Mouse (Mus musculus) heart, postnatal 25 days (tissue): ENCODE data around the gene Anxa9. TPM values are rescaled to one million over a fixed set of nuclear protein-coding genes. Genes with fewer than 3 reads are reported as not detected.

Experiments
- DNase-seq: peaks from one replicate; pipeline ENCODE4 v3.0.0; 2022; ENCODE audit warnings: low spot score
- intact Hi-C: fragments of 180-260 bp; cut with DNase I; formaldehyde crosslinking; loops from one replicate; pipeline ENCODE4 v1.15.1; 2025
- total RNA-seq, 2 experiments: library from RNA; stranded (reverse); gene quantifications; 2 replicates each; pipeline ENCODE4 v1.2.3; 2021

The Anxa9 gene
- total RNA-seq, 2 experiments from 2014 or later: 0.52 to 0.59 TPM

DNA sequence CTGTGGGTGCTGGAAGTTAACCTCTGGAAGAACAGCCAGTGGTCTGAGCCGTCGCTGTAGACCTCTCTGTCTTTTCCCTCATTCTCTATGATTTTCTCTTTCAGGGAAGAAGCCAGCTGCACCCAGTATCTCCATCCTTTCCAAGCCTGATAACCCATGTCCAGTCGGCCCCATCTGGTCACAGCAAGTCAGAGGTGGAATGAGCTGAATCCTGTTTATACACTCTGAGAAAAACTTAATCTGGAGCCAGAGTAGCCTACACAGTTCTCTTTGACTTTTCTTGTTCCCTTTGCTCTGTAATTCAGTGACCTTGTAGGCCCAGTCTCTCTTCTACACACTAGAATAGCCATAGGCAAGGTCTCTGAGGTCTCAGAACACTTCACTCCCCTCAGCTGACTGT lies 19.4 kb downstream of the Anxa9 start:
- intact Hi-C loops: no loop called here

DNA sequence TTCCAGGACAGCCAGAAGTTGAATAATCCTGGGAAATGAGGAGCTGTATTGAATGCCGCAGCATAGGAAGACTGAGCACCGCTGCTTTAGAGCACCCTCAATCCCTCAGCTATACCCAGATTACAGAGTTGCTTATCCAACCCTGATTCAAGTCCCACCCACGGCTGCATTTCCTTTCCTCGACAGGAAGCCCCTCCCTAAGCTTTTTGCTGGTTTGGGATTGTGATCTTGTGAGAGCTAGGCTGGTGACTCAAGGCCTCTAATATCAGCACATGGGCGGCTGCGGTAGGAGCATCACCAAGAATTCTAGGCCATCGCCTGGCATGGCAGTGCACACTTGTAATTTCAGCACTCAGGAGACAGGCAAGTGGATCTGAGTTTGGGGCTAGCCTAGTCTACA lies 20.5 kb downstream of the Anxa9 start:
- intact Hi-C loops: no loop called here
- DNase-seq: peak; percentile 4

More for the DNA sequence above, 19.4 kb downstream of the Anxa9 start:
- no peak for DNase-seq

DNA sequence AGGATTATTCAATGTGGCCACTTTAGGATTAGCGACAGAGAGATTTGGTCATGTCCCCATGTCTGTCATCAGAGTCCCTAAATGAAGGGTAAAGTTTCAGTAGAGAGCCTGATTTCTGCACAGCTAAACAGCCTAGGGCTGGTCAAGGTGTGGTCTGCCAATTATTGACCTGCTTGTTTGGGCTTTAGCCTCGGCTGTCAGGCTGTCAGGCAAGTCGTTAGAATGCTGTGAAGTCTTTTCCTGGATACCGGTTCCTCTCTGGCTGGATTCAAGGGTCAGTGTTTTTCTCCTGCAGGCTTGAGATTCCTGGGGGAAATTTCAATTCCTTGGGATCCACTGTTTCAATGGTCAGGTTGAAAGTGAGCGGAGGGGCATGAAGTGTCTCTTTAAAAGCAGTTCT lies 21.0 kb downstream of the Anxa9 start:
- DNase-seq: no peak
- intact Hi-C loops: no loop called here

DNA sequence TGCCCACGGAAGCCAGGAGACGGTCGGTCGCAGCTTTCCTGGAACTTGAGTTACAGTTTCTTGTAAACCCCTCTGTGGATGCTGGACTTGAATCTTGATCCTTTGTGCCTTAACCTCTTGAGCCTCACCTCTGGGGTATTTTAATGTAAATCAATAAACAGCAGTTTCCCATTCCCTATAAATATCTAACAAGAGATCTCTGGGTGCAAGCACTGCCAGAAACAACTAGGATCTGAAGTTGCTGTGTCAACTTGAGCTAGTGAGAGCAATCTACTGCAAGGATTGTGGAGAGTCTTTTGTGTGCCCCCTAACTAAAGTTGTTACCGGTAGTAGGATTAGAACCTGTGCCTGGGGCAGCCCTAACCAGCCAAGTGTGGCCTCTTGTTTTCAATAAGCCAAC lies 21.6 kb downstream of the Anxa9 start:
- DNase-seq: no peak
- intact Hi-C loops: no loop called here

DNA sequence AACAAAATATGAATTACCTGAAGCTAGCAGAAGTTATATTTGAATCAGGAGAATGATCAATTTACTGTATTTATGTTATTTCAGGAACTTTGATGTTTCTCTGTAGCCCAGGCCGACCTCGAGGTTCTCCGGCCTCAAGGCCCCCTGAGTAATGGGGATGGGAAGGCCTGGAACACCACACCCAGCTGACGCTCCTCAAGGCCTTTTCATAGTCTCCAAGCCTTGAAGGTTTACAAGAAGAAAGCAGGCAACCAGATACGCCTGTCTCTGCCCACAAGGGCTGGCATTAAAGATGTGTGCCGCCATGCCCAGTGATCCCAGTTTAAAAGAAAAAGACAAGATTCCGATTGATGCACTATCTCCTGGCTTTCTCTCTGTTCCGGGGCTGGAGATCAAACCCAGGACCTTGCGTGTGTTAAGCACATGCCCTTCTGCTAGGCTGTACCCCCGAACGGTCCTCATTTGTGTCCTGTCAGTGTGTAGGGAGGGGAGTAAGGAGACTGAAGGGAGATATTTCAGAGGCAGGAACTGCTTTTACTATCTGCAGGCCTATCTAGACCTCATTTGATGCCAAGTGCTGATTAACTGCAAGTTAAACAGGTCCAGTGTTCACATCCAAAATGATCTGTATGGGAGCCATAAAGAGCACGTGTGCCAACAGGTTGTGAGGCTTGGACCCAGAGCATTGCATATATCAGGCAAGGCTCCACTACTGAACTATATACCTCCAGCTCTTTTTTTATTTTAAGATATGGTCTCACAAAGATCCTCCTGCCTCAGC lies 22.3 kb downstream of the Anxa9 start:
- intact Hi-C loops: no loop called here
- no peak for DNase-seq

DNA sequence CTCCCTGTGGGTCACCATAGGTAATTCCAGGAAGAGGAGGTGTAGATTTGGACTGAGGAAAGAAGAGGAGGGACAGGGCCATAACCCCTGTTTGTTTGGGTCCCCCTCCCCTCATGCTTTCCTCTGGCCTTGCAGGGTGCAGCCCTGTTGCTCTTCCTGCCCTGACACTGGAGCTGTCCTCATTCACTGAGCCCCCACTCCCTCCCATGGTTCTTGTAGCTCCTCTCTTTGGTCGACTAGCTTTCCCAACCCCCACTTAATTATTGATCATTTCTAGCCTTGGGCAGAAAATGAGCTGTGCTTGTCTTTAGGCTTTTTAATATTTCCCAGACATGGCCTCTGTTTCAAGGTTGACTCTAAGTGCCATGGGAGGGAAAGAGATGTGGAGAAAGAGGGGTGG lies 22.9 kb downstream of the Anxa9 start:
- intact Hi-C loops: no loop called here
- no peak for DNase-seq

DNA sequence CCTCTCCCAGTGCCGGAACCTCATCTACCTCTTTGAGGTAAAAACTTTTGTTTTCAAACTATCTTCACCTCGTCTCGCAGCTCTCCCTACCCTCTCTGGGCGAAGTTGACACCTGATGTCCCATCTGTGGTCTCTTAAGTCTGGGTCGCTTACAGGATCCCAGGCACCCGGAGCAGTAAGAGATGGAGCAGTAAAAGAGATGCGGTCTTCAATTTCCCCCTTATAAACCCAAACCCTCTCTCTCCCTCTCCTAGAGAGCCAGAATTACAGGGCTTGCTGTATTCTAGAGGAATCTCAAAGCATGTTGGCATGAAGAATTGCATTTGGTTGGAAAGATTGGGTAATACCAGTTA lies 23.4 kb downstream of the Anxa9 start:
- no peak for DNase-seq
- intact Hi-C loops: loop anchor here (2.0 kb wide), 1 partner anchor 31 kb away; the partner anchor contains the start of gene Cers2

DNA sequence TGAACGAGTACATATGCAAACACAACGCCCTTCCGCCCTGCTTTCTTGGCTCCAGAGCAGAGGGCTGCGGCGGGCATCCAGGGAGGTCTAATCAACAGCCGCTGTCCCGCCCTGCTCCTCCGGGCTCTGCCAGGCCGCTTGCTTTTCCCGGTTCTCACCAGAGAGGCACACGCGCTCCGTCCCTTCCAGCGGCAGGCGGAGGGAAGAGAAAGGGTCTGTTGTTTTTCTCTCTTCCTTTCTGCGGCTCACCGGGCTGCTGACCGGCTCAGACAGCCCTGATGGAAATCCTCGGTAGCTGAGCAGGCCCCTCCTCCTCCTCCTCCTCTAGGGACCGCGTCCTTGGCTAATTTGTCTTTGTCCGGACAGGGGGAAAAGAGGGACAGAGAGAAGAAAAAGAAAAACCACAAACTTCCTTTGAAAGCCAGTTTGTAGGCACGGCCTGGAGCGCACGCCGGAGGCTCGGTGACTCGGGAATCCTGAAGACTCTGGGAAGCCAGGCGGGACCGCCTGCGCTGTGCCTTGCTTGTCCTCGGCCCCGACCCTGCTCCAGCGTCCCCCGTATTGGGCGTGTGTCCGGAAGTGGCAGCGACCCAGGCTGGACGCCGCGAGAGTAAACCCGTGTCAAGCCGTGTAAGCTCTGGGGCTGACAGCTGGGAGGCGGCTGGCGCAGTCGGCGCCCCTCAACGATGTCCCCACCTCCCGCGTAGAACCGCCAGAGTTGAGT lies 23.9 kb downstream of the Anxa9 start:
- intact Hi-C loops: loop anchor here (2.0 kb wide), 1 partner anchor 32 kb away; the partner anchor contains the start of gene Cers2
- DNase-seq: peak; percentile 76

DNA sequence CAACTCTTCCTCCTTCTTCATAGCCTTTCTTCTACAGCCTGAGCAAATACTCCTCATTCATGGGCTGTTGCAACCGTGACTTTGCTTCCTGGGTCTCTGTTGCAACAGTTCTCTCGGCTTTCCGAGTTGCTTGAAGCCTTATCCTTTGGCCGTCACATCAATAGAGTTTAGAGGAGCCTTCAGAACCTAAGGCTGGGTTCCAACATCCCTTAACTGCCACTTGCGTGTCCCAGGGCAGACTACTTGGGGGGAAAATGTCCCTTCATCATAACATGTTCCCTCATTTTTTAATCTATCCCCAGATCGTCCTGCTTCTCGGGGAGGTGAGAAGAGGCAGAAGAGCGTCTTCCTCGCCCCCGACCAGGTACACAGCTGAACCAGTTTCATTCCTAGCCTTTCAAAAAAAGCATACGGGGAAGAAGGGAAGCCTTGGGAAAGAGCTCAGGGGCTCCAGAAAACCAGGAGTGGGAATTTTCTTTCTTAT lies 24.6 kb downstream of the Anxa9 start:
- DNase-seq: peak; percentile 4
- intact Hi-C loops: loop anchor here (2.0 kb wide), 1 partner anchor 32 kb away; the partner anchor contains the start of gene Cers2

DNA sequence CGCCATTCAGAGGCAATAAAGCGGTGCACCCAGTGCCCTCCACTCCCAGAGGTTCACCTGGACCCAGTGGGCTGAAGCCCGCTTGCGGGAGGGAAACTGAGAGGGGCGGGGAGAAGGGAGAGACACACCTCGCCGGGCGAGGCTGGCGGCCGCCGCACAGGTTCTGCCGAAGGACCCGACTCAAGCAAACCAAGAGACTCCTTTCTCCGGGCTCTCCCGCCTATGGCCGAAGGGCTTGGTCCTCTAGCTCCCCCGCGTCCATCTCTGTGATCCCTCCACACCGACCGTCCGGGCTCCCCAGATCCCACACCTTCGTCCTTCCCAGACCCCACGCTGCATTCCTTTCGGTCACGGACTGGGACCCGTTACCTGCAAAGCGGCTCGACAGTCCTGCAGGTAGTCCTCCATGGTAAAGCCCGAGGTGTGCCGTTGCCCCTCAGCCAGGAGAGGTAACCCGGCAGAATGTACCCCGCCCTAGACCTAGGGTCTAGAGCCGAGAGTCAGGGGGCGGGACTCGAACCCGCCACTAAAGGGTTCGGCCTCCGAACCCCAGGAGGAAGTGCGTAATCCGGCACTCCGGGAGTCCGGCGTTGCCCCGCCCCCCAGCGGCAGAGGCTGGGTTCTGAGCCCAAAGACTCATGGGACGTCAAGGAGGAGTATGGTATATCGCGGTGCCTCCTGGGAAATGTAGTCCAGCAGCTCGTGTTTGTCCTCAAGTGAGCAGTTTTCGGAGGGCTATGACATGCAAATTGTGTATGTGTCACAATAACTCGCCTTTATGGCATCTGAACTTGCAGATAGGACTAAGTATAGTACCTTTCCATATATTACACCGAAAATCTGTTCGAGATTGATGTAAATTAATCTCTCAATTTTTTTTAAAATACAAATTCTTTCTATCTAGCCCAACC lies 25.5 kb downstream of the Anxa9 start, which contains the start of the genes Mindy1 and Prune1:
TSS of gene Mindy1 (plus strand) at position 130 of the 911 bp plus-strand sequence.
TSS of gene Prune1 (minus strand) at position 861 of the 911 bp plus-strand sequence.
- intact Hi-C loops: loop anchor here (2.0 kb wide), 2 partner anchors 33 to 65 kb away; partner anchors contain the start of genes Cers2 and Gabpb2
- peak; percentile 96 for DNase-seq

DNA sequence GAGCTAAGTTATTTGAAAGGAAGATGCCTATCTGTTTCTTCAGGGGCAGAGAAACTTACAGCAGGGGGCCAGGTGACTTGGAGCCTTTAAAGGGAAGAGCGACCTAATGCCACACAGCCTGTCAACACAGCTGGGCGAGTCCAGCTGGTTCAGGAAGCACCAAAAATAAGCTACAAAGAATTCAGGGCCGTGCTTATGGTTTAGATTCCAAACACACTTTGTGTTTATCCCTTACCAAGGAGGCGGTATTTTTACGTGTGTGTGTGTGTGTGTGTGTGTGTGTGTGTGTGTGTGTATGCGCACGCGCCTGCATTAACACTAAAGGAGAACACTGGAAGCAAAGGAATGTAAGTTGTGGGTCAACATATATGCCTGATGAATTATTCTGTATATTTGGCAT lies 26.2 kb downstream of the Anxa9 start:
- no peak for DNase-seq
- intact Hi-C loops: loop anchor here (2.0 kb wide), 1 partner anchor 64 kb away; the partner anchor contains the start of gene Gabpb2

DNA sequence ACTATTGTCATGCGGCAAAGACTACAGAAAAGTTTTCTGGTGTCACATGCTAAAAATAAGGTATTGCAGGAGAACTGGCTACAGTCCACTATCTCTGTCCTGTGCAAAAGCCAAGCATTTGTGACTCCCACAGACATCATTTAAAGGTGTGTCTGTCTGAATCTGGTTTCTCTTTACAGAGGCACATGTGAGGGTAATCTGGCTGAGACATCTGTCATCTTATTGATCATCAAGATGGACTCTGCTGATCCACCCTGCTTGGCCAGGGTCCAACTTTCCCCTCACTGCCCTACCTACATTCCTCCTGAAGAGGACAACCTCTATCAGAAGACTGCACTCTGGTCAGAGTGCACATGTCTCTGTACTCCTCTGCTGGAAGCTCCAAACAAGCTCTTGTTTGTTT lies 29.8 kb downstream of the Anxa9 start:
- intact Hi-C loops: no loop called here
- no peak for DNase-seq

DNA sequence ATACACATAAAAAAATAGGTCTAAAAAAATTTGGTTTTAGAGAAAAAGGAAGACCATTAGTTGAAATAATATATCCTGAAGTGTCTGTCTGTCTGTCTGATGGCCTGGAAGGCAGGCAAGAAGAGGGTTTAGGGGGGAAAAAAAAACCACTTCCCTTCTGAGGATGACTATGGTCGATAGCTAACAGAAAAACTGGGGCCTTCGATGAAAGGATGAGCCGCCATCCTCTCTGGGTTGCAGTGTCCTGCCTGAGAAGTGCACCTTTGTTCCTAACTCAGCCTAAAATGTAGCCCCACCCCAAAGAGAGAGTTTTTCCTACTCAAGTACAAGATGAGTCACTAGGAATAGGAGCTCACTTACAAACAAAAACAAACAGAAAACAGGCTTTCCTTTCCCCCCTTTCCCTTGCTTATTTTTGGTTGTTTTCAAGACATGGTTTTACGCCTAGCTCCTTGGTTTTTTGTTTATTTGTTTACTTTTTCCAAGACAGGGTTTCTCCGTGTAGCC lies 30.5 kb downstream of the Anxa9 start:
- intact Hi-C loops: no loop called here
- no peak for DNase-seq

DNA sequence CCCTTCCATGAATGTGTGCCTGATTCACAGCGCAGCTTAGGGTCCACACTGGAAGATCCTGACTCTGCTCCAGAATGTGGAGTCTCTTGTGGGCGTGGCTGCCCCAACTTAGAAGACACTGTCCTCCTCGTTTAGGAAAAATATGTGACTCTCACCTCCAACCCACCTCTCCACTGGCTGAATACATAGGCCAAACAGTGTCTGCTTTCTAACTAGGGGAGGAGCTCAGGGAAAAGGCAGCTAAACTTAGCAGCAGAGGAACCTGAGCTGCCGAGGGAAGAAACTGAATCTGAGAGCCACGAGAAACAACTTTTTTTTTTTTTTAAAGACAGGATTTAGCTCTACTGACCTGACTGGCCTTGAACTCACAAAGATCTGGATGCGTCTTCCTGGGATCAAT lies 31.8 kb downstream of the Anxa9 start:
- DNase-seq: no peak
- intact Hi-C loops: no loop called here

DNA sequence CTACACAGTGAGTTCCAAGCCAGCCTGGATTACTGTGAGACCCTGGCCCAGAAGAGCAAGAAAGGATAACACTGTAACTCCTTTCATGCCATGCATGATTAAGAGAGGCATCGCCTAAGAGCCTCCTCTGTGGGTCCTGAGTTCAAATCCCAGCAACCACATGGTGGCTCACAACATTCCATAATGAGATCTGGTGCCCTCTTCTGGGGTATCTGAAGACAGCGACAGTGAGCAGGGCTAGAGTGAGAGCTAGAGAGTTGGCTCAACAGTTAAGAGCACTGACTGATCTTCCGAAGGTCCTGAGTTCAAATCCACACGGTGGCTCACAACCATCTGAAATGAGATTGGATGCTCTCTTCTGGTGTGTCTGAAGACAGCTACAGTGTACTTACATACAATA lies 32.5 kb downstream of the Anxa9 start:
- DNase-seq: no peak
- intact Hi-C loops: no loop called here

DNA sequence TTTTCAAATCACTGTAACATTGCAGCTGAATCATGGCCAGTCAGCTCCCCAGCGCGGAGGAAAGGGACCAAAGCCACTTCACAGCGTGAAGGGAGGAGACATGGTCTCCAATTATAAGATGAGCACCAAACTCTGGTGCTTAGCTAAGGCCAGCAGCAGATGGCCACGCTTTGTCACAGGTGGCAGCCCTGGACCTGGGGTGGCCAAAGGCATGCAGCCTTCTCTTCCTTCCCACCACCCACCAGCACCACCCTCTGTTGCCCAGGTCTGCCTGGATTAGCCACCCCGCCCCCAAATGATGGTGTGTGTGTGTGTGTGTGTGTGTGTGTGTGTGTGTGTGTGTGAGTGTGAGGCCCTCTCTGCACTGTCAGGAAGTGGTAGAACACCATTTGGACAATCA lies 33.5 kb downstream of the Anxa9 start:
- no peak for DNase-seq
- intact Hi-C loops: no loop called here

DNA sequence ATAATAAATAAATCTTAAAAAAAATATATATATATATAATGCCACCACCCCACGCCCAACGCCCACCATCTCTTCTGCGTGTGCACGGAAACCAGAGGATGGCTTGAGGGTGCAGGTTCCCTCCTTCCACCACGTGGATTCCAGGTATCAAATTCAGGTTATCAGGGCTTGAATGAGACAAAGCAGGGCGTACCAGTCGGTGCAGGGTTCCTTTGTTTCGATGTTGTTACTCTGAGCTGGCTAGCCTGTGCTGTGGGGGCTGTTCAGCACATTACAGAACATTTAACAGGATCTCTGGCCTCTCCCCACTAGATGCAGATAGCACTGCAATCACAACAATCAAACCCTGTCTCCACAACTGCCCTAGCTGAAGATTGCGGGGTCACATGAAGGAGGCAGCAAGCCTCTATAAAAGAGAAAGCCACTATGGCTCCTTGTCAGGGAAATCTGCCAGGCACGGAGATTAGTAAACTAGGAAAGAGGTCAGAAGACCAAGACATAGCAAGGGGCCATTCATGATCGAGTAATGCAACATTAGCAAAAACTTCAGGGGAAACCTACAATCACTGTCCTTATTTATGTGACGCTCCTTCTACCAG lies 36.1 kb downstream of the Anxa9 start:
- no peak for DNase-seq
- intact Hi-C loops: no loop called here

DNA sequence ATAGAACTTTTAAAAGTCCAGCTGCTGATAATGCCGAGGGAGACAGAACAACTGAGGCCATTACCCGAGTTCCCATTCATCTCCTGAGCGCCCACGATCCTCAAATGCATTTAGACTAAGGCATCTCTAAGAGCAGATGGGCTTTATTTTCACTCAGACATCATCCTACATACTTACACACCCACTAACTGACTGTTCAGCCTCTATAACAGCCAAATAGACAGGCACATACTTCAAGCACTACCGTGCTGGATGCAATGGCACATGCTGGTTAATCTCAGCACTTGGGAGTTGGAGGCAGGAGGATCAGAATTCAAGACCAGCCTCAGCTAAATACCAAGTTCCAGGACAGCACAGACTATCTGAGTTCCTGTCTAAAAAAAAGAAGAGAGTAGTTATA lies 37.2 kb downstream of the Anxa9 start:
- intact Hi-C loops: no loop called here
- no peak for DNase-seq

DNA sequence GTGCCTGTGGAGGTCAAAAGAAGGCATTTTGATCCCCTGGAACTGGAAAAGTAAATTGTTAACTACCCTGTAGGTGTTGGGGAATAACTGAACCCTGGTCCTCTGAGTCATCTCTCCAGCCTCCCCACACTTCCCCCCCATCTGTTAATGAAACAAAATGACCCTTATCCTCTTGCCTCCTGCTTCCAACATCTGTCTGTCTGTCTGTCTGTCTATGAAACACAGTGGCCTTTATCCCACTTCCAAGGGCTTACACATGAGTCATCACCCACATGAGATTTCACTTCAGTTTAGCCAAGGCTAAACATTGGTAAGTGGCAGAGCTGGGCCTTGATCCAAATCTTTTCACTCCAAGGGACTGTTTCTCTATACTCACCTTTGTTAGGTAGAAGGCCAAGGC lies 39.1 kb downstream of the Anxa9 start:
- DNase-seq: no peak
- intact Hi-C loops: no loop called here
